Mouse (Mus musculus) ES-E14 (cell line): ENCODE measurements around the gene 9530077C05Rik.

Experiments used
- CHD2 ChIP-seq: IDR thresholded peaks from 2 replicates; pipeline ENCODE4 v1.6.1; 2014; ENCODE audit warnings: mild to moderate bottlenecking, low read depth, low read length, inconsistent platforms
- ZC3H11A ChIP-seq: IDR thresholded peaks from 2 replicates; pipeline ENCODE4 v1.6.1; 2012; ENCODE audit warnings: low read depth, mild to moderate bottlenecking, inconsistent platforms, low read length, borderline replicate concordance

- TF ChIP-seq CHD2 (no peak), ZC3H11A (no peak)
Measured at GRCm38 (mm10) chr9:22399021-22399420, 12.3 kb upstream of the 9530077C05Rik start.
